Mouse (Mus musculus) heart, adult 2 months (tissue): ENCODE results near the gene Irf4. TPM values are rescaled to one million over a fixed set of nuclear protein-coding genes. Genes with fewer than 3 reads are reported as not detected.
A peak's percentile ranks its signal among the peaks of the same experiment; 100 is the strongest.

ENCODE experiments used
- DNase-seq, 2 experiments: peaks; one replicate each; pipeline ENCODE4 v3.0.0; 2021
- H3K27ac ChIP-seq: fragments of 200-600 bp; 2 replicates; pipeline ENCODE4 v1.8.1; 2022
- H3K27me3 ChIP-seq: fragments of 200-500 bp; 2 replicates; pipeline ENCODE4 v1.6.1; 2012; ENCODE audit warnings: mild to moderate bottlenecking, low read length, inconsistent platforms, mixed read lengths; ENCODE audit not compliant: control insufficient read depth, insufficient read depth
- H3K36me3 ChIP-seq: fragments of 200-500 bp; 2 replicates; pipeline ENCODE4 v1.6.1; 2012; ENCODE audit warnings: low read length, inconsistent platforms; ENCODE audit not compliant: control insufficient read depth, insufficient read depth
- H3K4me1 ChIP-seq: fragments of 200-500 bp; 2 replicates; pipeline ENCODE4 v1.6.1; 2011; ENCODE audit warnings: low read length; ENCODE audit not compliant: control insufficient read depth, insufficient read depth
- H3K4me3 ChIP-seq: fragments of 200-600 bp; 2 replicates; pipeline ENCODE4 v1.8.1; 2022
- H3K79me2 ChIP-seq: fragments of 200-500 bp; replicated peaks from 2 replicates; pipeline ENCODE4 v1.6.1; 2012; ENCODE audit warnings: mild to moderate bottlenecking, inconsistent platforms, low read length, moderate library complexity, mixed read lengths; ENCODE audit not compliant: control insufficient read depth, insufficient read depth
- H3K9ac ChIP-seq: fragments of 200-500 bp; 2 replicates; pipeline ENCODE4 v1.6.1; 2012; ENCODE audit warnings: low read depth, mild to moderate bottlenecking, control low read depth, inconsistent platforms, low read length, mixed read lengths
- CTCF ChIP-seq: fragments of 200-600 bp; IDR thresholded peaks from 2 replicates; pipeline ENCODE4 v1.8.1; 2022; ENCODE audit warnings: antibody characterized with exemption, mild to moderate bottlenecking, moderate library complexity
- EP300 ChIP-seq: fragments of 200-500 bp; IDR thresholded peaks from 2 replicates; pipeline ENCODE4 v1.6.1; 2011; ENCODE audit warnings: low read depth, low read length, control low read depth; ENCODE audit not compliant: insufficient read depth
- POLR2A ChIP-seq: fragments of 200-500 bp; IDR thresholded peaks from 2 replicates; pipeline ENCODE4 v1.6.1; 2011; ENCODE audit warnings: mild to moderate bottlenecking, low read depth, low read length, control low read depth; ENCODE audit not compliant: insufficient read depth
- WGBS: fragments of 180-500 bp; shearing (Covaris S2); methylation state at CpG from one replicate; pipeline ENCODE4 v1.1.7; 2018; 5-methylcytosine and 5-hydroxymethylcytosine counted together
- intact Hi-C: fragments of 180-260 bp; cut with DNase I; formaldehyde crosslinking; loops from one replicate; pipeline ENCODE4 v1.15.1; 2025
- polyA plus RNA-seq: library from polyadenylated mRNA; depleted of rRNA; stranded (reverse); fragments of >200 nt; gene quantifications from 2 replicates; pipeline ENCODE4 v1.2.3, GENCODE M21; 2012
- total RNA-seq, 2 experiments: library from RNA; stranded (reverse); gene quantifications; 2 replicates each; pipeline ENCODE4 v1.2.3; 2021

The Irf4 gene
- total and polyA plus RNA-seq, 3 experiments = 0.92 to 2.1 (median 1.3) TPM

DNA sequence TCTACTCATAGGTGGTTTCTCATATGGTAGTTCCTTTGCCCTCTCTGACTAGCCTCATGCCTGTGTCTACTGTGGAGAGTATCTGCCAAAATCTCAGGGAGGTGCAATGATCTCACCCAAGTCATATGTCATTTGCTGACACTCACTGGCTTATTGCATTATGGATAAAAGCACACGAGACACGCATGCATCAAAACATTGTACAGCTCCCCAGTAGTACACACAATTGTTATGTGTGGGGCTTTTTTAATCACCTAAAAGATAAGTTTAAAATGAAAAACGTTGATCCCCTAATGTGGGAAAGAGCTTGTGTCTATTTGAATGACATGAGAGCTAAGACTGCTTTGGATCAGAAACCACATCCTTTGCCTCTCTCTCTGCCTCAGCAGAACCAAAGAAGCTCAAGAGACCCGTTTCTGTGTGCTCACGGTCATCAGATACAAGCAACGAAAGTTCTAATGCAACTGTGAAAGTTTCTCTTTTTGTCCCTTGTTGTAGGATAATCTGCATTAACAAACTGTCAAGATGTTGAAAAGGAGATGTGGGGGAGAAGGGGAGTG is 6.5 kb upstream of the Irf4 start:
- Histone ChIP-seq H3K27ac (no peak overlapping the region), H3K79me2 (no peaks in the 10 kb centered on the region), H3K27me3 (peaks cover 3% of the 10 kb centered on the region; the same call in 1 of the 2 replicates), H3K4me1 (no peaks in the 10 kb centered on the region), H3K9ac (no peak overlapping the region), H3K36me3 (no peaks in the 10 kb centered on the region), H3K4me3 (no peak overlapping the region)
- TF ChIP-seq CTCF = no peak
- no peak for TF ChIP-seq POLR2A
- TF ChIP-seq EP300 = no peak
- 69% methylated on average over 6 of the region's 6 CpGs for WGBS
- intact Hi-C loops = no loop called here
- DNase-seq = no peak

DNA sequence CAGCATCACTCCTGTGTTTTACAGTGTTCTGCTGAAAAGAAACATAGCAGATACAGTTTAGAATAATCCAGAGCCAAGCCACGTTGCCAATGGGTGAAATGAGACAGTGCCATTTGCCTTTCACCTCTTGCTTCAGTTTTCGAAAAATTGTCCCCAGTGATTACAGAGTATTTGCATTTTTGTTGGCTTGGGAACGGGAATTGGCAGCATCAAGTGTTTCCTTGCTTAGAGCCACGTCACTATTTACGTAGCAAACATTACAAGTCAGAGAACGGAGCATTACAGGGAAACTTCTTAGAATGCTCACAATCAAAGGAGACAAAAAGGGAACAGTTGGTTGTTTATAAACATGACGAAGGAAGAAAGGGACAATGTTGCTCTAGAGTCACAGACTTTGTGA is 3.9 kb upstream of the Irf4 start:
- no peak overlapping the region for H3K4me3 ChIP-seq
- H3K36me3 ChIP-seq = no peaks in the 10 kb centered on the region
- H3K9ac ChIP-seq = no peak overlapping the region
- peaks cover 5% of the 10 kb centered on the region for H3K4me1 ChIP-seq
- intact Hi-C loops = no loop called here
- H3K27ac ChIP-seq = no peak overlapping the region
- no peak for DNase-seq
- WGBS = 62% methylated on average over 7 of the region's 7 CpGs
- TF ChIP-seq CTCF = no peak
- TF ChIP-seq EP300 = no peak
- no peak for TF ChIP-seq POLR2A
- peaks cover 6% of the 10 kb centered on the region; the same call in 1 of the 2 replicates for H3K27me3 ChIP-seq
- no peaks in the 10 kb centered on the region for H3K79me2 ChIP-seq

DNA sequence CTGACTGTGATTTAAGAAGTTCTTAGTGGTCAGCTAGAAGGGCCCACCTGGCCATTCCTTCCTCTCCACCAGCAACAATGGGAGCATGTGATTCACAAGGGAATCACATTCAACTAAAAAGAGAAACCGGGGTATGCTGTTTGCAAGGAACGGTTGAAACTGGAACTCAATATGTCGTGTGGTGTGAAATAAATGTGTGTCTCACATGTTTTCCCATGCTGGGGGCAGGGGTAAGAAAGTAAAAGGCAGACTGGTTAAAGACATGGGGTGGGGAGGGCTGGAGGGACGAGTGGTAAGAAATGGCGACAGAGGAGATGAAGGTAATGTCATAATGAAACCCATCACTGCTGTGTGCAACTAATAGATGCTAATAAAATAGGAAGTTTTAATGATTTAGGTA is 2.0 kb upstream of the Irf4 start:
- TF ChIP-seq POLR2A = no peak
- TF ChIP-seq CTCF = no peak
- no peaks in the 10 kb centered on the region for H3K36me3 ChIP-seq
- H3K4me1 ChIP-seq = peaks cover 5% of the 10 kb centered on the region
- no peak overlapping the region for H3K4me3 ChIP-seq
- H3K27me3 ChIP-seq = peaks cover 8% of the 10 kb centered on the region; the same call in 1 of the 2 replicates
- DNase-seq = no peak
- H3K79me2 ChIP-seq = no peaks in the 10 kb centered on the region
- 78% methylated on average over 5 of the region's 5 CpGs for WGBS
- intact Hi-C loops = no loop called here
- no peak overlapping the region for H3K9ac ChIP-seq
- no peak overlapping the region for H3K27ac ChIP-seq

DNA sequence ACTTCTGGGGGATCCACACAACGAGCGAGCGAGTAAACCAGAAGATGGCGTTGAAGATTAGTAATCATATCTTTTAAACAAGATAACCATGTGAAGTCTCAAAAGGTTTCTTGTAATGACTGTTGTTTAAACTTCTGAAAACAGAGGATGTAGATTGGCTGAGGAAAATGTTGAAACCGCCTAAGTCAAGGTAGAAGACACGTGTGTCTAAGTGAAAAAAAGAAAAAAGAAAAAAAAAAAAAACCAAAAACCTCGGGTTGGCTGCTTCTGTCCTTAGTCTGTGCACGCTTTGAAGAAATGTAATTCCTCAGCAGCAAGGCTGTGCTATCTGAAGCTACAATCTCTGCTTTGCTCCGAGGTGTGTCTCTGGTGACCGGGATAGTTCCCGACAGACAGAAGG is 1.5 kb upstream of the Irf4 start:
- no peak for TF ChIP-seq CTCF
- TF ChIP-seq EP300 = no peak
- no peak for TF ChIP-seq POLR2A
- intact Hi-C loops = no loop called here
- Histone ChIP-seq H3K4me1 (peaks cover 5% of the 10 kb centered on the region), H3K4me3 (no peak overlapping the region), H3K36me3 (no peaks in the 10 kb centered on the region), H3K27me3 (peaks cover 8% of the 10 kb centered on the region; the same call in 1 of the 2 replicates), H3K9ac (no peak overlapping the region), H3K27ac (no peak overlapping the region), H3K79me2 (no peaks in the 10 kb centered on the region)
- 64% methylated on average over 11 of the region's 11 CpGs for WGBS
- DNase-seq = no peak

DNA sequence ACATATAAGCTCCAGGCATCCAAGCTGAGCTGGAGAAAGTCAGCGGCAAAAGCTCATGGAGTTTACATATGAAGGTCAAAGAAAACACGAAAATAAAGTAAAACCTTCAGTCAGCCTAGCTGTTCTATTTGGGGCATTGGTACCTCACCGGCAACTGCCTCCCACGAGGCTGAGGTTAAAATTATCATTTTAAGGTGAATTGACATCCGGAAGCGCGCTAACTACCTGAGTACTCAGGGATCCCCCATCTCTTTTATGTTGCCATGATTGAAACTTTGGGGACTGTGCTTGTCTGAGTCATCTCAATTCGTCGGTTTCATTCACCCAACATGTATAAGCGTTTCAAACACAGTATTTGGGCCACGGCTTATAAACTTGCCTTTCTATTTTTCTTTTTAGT is 705 bp upstream of the Irf4 start:
- H3K79me2 ChIP-seq = no peaks in the 10 kb centered on the region
- H3K4me1 ChIP-seq = peaks cover 5% of the 10 kb centered on the region
- intact Hi-C loops = no loop called here
- no peaks in the 10 kb centered on the region for H3K36me3 ChIP-seq
- no peak overlapping the region for H3K4me3 ChIP-seq
- H3K9ac ChIP-seq = no peak overlapping the region
- H3K27me3 ChIP-seq = peaks cover 8% of the 10 kb centered on the region; the same call in 1 of the 2 replicates
- TF ChIP-seq CTCF = no peak
- no peak for DNase-seq
- WGBS = 58% methylated on average over 11 of the region's 11 CpGs
- no peak overlapping the region for H3K27ac ChIP-seq

DNA sequence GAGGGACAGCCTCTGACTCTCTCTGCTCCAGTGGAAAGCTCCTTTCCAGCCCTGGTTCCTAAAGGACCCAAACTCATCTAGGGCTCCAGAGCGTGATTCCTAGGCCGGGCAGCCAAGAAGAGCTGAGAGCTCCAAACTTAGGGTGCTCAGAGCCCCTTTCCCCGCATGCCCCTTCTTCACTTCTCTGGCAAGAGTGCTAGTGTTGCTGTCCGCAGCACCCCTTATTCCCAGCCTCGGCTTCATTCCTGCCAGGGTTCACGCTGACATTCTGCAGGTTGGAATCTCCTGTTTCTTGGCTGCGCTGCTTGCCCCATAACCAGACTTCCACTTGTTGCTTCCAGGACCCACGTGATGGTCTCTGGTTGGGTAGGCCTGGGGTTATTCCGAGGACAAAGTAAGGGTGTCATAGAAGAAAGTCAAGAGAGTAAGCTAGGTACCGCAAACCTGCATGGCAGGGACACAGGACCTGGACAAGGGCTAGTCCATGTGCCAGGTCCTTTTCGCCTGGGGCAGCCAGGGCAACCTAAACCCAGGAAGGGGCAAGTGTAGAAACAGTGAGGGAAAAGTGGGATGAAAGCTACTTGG is 623 bp downstream of the Irf4 start:
- intact Hi-C loops = no loop called here
- Histone ChIP-seq H3K4me1 (peaks cover 5% of the 10 kb centered on the region), H3K36me3 (no peaks in the 10 kb centered on the region), H3K27me3 (peaks cover 8% of the 10 kb centered on the region; the same call in 1 of the 2 replicates), H3K9ac (no peak overlapping the region), H3K4me3 (peak overlapping the region; percentile 52), H3K27ac (no peak overlapping the region), H3K79me2 (no peaks in the 10 kb centered on the region)
- DNase-seq = peak in 1 of 2 experiments; percentile 31
- no peak for TF ChIP-seq EP300
- TF ChIP-seq POLR2A = no peak
- no peak for TF ChIP-seq CTCF
- WGBS = 8% methylated on average over 11 of the region's 11 CpGs
